Mouse (Mus musculus): ENCODE results near the gene Dhrs3. TPM values are rescaled to one million over a fixed set of nuclear protein-coding genes. Genes with fewer than 3 reads are reported as not detected.

The Dhrs3 gene
- polyA plus RNA-seq, 1 experiment, result 212 TPM

DNA sequence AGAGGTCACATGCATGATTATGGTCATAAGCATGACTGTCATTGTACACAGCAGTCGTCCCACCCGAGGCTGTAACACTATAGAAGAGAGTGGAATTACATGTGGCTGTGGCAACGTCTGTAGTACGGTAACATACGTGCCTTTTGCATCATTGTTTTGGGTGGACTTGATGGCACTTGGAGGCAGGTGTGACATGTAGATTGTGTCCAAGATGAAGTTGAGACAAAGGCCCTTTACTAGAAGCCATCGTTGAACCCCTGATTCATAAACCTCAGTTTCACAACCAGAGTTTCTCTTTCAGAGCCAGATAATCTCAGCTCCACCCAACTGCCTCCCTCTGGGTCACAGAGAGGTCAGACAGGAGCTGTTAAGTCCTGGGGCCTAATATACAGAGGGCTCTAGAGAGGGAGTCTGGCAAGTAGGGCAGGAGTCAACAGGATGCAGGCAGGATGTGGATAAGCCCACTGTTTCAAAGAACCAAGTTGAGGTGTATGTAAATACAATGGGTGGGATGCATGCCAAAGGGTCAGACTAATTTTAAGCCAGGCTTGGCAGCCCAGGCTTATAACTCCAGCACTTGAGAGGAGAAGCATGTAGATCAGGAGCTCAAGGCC, 5.5 kb downstream of the Dhrs3 start:
- DNase-seq (ENCODE audit: low read depth), result peak; percentile 97

DNA sequence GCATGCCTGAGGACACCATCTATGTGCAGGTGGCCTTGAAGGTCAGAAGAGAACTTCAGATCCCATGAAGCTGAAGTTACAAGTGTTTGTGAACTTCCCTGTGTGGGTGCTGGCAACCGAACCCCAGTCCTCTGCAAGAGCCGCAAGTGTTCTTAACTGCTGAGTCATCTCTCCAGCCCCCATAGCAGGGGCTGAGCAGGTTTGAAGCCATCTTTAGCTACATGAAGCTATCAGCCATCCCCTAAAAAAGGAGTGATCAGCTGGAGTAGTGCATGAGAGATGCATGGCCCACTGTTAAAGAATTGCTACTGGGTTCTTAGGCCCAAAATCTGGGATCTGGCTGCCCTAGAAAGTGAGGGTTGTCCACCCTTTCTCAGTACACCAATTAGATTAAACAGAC, 6.1 kb downstream of the Dhrs3 start:
- DNase-seq (ENCODE audit: low read depth), result no peak

DNA sequence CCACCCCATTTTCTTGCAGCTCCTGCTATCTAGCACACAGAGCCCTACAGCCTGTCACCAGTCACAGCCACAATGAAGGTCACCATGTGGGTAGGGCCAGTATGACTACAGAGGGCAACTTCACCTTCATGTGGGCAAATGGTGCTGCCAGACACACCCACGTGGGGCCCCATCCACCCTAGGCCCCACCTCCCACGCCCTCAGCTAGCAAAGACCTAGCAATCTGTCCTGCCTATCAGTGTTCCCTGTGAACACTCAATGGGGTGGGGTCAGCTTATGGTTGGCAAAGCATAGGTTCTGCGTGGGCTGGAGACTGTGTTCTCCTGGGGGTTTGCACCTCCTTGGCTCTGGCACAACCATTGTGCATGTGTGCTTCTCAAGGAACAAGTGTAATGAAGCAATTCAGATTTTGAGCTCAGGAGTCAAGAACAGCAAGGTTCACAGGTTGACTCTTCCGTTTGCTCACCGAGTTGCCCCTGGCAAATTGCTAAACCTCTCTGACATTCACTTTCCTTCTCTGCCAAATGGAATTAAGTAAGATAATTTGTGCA, 9.0 kb downstream of the Dhrs3 start:
- peak; percentile 100 for DNase-seq (ENCODE audit: low read depth)

DNA sequence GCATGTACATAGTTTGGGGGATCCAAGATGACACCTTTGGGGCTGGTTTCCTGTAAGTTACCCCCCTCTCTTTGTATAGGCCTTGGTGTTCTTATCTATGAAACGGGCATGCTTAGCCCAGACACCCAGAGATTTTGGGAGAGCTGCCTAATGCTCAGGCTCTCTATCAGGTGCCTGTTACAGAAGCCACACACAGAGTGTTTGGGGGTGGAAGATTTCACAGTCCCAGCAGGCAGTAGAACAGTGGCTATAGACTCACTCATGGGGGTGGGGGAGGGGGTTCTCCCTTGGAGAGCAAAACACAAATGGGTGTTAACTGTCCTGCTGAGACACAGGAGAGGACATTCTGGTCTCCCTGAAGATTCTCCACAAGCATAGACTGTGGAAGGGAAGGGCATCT, 10.5 kb downstream of the Dhrs3 start:
- DNase-seq (ENCODE audit: low read depth), result no peak

DNA sequence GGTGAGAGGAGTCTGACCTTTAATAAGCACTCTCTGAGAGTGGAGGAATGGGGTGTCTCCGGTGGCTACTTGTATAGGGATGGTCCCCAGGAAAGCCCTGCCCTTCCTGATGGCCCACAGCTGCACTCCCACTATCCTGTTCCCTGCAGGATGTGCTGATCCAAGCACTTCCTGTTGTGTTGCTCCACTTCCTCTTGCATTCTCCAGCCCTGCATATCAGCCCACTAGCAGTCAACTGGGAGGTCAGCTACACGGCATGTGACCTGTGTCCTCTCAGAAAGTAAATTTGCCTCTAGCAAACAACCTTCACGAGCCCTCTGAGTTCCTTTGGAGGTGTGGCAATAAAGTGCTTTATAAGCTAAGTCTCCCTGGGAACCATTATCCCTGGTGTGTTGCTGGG, 11.3 kb downstream of the Dhrs3 start:
- DNase-seq (ENCODE audit: low read depth), result no peak

DNA sequence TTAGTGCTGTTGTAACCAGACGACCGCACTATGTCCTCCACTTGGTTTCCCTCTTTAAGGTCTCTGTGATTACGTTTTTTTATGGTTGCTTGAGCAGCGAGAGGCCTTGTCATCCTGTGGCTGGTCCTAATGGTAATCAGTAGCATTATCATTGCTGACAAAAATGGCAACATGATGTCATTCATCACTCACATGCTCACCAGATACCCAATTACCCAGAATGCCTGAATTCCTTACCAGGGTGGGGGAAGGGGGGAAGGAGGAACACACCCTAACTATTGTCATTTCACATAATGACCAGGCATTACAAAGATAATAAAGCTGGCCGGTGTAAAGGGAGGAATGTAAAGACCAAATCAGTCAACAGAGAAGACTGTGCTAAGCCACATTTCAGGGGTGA, 12.5 kb downstream of the Dhrs3 start:
- DNase-seq (ENCODE audit: low read depth), result no peak

DNA sequence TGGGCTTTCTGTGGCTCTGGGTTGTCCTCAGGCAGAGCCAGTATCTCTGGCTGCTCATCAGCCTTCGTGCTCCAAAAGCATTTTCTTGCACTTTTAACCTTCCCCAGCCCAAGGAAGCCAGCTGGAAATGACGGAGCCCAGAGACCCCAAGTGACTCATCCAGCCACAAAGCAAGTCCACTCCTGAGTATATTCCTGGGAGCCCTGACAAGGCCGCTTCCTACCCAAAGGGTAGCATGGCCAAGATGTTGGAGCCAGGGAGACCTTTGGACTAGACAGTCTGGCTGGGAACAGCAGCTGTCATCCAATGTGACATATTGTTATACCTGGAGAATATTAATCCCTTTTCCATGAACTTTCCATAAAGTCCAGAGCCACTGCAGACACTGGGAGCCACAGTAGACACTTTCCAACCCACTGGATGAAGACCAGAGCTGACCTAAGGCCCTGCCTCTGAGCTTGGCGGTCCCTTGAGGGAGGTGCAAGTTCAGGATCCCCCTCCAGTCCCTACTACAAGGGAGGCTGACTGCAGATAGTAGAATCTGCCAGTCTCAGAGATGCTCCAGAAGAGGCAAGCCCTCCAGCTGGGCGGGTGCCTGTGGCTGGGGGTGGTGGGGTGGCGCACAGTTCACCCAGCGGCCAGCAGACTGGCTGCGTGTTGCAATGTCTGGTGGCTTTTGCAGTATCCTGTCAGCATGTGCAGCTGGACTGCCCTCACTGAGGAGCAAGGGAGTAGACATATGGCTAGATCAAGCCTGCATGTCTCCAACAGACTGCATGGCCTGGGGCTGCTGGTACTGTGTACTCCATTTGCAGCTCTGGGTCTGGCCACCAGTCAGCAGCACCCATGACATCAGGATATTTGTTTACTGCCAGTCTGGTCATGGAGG, 13.6 kb downstream of the Dhrs3 start:
- no peak for DNase-seq (ENCODE audit: low read depth)

DNA sequence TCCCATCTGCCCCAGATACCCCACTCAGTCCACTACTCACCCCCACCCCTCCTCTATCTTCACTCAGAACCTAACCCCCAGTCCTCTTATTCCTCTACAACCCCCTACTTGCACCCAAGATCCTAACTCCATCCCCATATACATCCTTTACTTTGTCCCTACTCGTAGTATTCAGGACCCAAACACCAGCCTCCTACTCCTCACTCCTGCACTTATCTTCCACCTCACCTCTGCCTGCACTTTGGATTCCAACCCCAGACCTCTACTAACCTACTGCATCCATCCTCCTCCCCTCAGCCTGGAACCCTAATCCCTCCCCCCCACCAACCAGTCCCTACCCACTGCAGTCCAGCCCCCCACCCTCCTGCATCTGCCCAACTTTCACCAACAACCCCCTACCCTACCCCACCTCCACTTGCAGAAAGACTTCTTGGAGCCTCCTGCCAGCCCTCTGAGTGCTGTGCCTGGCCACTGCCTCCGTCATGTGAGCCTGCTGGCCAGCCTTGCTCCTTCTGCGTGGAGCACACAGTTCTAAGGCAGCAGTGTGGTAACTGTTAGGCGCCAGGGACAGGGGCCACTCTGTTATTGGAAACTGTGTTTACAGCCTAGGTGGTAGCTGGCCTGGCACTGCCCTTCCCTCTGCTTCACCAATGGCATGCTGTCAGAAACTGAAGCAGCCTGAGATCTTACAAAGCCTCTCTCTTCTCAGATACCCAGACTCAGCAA, 14.5 kb downstream of the Dhrs3 start:
- DNase-seq (ENCODE audit: low read depth), result no peak

DNA sequence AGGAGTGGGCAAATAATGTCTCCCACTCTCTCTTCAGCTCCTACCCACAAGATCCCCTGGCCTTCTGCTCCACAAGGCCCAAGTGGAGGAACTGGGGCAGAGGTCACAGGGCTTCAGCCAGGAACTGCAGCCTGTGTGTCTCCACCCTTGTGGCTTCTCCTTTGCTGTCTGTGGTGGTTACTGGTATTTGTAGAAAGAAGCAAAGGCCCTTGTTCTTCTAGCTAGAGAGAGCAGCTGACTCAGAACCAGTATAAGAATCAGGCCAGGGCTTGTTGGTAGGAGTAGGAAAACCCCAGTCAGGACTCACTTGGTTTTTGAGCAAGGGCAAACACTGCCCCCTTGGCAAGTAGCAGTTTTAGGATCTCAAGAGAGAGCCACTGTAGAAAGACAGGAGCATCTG, 16.2 kb downstream of the Dhrs3 start:
- DNase-seq (ENCODE audit: low read depth), result no peak

DNA sequence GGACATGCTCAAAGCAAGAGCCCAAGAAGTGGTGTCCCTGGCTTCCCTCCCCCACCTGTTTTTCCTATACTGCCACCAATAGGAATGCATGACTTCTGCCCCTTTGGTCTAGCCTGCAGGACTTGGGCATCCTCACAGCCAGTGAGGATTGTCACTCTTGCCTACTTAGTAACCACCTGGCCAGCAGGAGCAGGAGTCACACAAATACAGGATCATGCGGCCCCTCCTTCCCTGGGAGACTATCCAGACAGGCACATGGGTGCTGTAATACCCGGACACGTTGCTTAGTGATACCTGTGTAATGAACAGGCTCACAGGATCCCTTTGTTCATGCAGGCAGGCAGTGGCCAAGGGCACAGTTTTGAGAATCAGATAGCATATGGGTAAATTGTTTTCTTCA, 17.7 kb downstream of the Dhrs3 start:
- DNase-seq (ENCODE audit: low read depth), result no peak

DNA sequence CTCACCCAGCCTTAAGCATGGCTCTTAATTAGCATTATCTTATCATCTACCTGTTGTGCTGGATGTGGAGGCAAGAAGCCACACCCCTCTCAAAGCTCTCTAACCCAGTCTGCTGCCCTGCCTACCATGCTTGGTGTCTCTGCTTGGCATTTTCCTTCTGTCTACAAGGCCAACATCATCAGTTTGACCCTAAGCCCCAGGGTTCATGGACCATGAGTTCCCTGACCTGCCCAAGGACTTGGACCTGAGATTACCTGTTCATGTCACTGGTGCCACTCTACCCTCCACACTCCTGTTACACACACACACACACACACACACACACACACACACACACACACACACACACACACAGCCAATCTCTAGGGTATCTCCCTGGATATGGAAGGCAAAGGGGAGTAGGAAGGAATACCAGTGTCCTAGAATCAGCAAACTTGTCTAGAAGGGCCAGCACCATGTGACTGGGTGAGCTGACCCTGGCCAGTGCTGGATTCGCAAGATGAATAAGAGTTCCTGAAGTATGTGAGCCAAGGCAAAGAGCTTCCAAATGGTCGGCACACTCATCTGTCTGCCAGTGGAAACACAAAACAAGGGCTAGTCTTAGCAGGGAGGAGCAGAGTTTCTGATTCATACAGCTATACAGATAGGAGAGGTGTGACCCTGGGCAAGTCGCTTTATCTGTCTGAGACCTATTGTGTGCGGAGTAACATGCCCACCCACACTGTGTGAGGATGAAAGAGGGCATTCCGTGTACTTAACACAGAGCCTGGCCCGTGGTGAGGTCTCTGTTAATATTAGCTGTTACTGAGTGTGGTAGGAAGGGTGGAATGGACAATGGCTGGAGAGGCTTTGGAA, 20.9 kb downstream of the Dhrs3 start:
- DNase-seq (ENCODE audit: low read depth), result no peak

DNA sequence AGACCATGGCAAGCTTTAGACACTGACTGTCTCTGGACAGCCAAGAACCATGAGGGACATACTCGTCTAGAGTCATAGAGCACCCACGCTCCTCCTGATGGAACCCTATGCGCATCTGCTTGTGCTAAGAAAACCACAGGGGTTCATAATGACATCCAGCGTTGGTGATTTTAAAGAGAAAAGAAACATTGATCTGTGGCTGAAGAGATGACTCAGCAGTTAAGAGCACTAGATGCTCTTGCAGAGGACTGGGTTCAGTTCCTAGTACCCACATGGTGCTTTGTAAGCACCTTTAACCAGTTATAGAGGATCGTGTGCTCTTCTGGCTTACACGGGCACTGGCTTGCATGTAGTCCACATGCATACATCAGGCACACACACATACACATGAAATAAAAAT, 23.9 kb downstream of the Dhrs3 start:
- no peak for DNase-seq (ENCODE audit: low read depth)

DNA sequence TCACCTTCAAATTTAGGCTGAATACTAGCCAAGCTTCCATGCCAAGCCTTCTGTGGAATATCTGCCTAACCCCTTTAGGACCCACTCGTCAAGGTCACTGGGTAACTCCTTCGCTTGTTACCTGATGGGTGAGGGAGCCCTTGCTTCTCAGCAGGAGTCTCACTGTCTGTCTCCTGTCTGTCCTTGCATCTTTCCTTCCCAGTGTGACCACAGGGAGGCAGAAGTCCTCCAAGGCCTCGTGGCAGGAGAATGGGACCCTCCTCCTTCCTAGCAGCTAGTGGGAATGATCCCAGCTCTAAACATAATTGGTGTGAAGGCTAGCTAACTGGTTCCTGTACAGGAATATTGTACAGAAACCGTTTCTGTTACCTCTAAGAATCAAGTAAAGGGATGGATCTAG, 24.5 kb downstream of the Dhrs3 start:
- DNase-seq (ENCODE audit: low read depth), result no peak

DNA sequence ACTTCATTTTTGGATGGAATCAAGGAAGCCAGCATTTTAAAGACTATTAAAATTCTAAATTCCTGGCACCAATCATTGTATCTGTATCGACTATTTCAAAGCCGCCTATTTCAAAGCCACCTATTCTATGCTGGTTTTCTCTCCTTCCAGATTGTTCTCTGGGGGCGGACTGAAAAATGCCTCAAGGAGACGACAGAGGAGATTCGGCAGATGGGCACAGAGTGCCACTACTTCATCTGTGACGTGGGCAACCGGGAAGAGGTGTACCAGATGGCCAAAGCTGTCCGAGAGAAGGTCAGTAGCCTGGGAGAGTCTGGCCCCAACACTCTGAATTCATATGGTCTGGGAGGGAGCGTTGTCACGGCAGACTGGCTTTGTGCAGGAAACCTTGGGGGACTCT, 25.9 kb downstream of the Dhrs3 start:
- no peak for DNase-seq (ENCODE audit: low read depth)

DNA sequence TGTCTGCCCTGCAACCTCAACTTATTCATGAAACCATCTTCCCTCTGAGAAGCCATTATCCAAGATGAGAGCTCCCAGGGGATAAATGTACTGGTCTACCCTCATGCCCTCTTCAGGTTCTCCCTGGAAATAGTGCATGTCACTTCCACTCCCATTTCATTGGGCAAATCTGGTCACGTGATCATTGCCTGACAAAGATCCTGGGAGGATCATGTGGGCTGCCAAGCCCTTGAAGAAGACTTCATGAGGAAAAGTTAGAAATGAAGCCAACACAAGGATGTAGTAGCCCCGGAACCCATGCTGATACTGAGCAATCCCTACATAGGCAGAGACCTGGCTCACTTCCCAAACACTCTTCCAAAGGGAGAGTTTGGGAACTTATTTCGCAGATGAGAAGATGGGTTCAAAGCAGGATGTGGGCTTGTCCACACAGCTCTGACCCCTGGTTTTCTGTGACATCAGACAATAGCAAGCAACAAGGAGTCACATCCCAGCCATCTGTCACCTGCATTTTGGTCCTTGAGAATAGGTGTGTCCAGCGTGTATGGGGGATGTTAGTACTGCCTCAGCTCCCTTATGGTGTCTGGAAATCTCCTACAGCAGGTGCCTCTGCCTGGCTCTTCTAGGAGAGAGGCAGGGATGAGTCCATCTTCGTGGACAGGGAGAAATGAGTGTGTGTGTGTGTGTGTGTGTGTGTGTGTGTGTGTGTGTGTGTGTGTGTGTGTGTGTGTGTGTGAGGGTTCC, 36.2 kb downstream of the Dhrs3 start:
- DNase-seq (ENCODE audit: low read depth), result no peak

DNA sequence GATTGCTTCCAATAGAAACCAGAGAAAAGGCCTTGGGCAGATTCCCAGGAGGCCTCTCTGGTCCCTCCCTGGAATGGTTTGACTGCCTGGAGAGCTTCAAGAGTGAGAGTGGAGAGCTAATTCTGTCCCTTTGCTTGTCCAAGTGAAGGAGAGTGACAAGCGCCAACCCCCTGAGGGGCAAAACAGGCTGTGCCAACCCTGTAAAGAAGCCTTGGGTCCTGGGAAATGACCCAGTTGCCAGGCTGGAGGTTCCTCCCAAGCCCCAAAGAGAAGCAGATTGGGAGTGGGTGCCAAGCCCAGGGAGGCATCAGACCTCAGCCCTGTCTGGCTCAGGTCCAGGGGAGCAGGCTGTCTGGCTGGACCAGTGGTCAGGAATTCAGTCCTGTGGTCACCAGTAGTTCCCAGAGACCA, 37.2 kb downstream of the Dhrs3 start:
- no peak for DNase-seq (ENCODE audit: low read depth)

DNA sequence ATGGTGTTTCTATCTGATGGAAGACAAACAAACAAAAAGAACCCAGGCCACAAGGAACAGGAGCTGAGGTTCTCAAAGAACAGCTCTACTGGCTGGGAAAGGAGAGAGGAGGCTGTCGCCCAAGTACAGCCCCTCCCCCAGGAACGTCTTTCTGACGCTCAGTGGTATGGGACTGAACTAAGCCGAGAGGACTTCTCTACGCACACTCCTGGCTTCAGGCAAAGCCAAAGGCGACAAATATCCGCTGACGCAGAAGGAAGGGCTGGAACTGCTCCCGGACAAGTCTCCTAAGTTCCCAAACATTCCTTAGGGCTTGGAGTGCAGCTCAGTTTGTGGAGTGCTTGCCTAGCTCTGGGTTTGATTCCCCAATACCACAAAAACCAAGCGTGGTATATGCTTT, 37.7 kb downstream of the Dhrs3 start:
- DNase-seq (ENCODE audit: low read depth), result no peak

DNA sequence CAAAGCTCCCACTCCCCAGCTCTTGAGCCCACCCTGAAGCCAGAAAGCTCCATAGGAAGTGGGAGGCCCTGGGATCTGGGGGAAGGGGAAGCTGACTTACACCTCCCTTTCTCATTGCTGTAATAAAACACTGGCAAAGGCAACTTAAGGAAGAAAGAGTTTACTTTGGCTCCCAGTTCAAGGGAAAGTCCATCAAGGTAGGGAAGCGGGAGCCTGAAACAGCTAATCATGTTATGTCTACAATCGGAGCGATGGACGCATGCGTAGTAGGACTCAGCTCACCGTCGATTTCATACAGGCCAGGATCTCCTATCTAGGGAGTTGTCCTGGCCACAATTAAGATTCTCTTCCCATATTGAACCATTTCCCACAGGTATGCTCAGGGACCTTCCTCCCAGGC, 38.5 kb downstream of the Dhrs3 start:
- DNase-seq (ENCODE audit: low read depth), result no peak

DNA sequence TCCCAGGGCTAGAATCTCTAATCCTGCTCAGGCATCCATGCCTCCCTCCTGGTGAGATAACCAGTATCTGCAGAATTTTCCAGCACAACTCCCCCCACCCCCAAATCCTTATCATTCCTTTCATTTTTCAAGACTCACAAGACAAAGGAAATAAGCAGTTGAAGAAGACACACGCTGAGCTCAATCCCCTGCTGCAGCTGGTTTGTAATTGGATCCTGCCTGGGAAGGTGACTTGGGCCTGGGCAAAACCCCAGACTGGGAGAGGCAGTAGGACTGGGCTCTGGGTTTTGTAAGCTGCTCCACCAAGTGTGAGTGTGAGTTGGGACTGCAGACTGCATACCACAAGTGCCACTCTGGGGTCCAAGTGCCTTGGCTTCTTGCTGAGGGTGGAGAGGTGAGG, 41.9 kb downstream of the Dhrs3 start:
- DNase-seq (ENCODE audit: low read depth), result no peak

DNA sequence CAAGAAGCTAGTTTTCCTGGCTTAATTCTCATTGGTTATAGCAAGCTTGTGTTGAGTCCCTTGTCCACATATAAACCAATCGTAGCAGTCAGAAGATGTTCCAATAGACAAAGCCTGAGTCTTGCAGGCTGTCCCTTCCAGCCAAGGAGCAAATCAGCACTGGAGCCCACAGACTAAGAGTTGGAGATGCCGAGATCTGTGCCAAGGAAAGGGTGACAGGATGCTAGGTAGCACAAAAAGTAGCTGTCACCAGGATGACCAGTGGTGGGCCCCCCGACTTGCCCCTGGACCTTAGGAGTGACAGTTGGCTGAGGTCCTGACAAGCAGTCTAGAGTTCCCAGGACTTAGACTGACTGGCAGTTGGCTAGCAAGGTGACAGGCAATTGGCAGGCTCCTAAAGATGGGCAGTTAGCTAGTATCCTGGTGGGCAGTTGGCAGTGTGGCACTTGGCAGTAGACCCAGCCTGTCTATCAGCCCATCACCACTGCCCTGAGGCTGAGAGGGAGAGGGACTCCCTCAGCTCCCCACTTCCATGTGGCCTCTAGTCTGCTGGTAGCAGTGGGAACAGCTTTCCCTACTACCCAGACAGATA, 44.0 kb downstream of the Dhrs3 start:
- no peak for DNase-seq (ENCODE audit: low read depth)
